Mouse (Mus musculus) right cerebral cortex, adult 18-20 months (tissue): ENCODE measurements at regions not wholly inside any gene's neighbourhood (a gene's known extent, or its start where the extent isn't known, plus 50 kb on each side); places are given as distances from the start of the nearest gene placed in this dataset.

Source experiments
- DNase-seq: peaks from one replicate; pipeline ENCODE4 v3.0.0; 2022; ENCODE audit warnings: mixed read lengths

DNA sequence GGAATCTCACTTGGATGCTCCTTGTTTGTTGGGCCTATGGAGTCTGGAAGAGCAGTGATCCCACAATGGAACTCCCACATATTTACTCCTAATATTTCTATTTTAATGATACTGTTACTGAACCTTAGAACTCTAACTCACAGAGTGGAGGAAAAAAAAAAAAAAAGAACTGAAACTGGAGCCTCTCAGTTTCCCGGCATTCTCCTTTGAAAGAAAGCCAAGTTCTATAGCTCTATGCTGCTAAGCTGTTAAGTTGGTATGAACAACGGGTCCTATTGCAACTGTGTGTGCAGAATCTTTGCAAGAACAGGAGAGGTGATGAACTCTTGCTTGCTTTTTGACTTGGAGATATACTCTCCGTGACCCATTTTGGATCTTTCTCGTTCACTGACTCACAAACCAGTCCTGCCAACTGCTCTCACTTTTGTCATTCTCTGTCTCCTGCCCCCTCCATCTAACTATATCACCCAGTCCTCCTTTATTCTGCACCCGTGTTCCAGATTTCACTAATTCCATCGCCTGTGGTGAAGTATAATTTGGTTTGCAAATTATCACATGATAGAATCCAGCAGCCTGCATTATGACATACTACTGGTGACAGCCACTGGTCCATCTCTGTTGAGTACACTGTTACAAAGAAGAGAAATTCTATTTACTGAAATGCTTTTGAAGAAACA is 92.6 kb upstream of the Ctsc start:
- no peak for DNase-seq

DNA sequence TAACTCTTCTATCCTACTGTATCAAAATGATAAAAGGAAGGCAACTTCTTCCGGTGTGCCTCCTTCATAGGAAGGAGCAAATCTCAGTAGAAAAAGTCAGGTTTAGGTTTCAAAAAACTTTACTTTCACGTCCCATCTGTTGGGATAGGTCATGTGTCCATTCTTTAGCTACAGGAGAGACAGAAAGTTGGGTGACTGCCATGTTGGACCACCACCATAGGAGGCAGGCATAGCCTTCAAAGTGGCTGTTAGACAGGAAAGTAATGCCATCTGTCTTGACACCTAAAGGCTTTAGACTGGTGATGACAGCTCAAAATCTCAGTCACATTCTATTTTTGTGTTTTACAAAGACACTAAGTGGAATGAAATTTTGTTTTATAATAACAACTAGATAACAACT is 90.3 kb upstream of the Ctsc start:
- no peak for DNase-seq

DNA sequence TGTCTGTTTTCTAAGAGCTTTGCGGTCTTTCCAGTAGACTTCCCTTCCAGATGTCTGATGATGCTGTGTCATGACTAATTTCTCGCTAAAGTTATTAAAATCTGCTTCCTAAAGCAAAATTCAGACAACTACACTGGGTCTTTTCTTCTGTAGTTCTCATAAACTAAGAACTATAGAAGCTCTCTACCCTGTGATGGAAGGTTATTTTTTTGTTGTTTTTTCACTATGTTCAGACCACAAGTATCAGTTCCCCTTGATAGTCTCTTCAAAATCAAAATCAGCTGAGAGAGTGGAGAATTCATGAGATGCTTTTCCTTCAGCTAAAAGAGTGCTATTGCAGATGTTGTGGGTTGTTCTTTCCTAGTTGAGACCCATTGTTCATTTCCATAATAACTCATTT is 85.1 kb upstream of the Ctsc start:
- no peak for DNase-seq

GRCm38 (mm10) chr7:88199043-88199442 is 78.8 kb upstream of the Ctsc start:
- no peak for DNase-seq

- DNase-seq: peak; percentile 49
Observed at GRCm38 (mm10) chr7:88199929-88200538, 77.9 kb upstream of the Ctsc start.

- no peak for DNase-seq
Observed at GRCm38 (mm10) chr7:88201658-88202364, 76.1 kb upstream of the Ctsc start.

DNA sequence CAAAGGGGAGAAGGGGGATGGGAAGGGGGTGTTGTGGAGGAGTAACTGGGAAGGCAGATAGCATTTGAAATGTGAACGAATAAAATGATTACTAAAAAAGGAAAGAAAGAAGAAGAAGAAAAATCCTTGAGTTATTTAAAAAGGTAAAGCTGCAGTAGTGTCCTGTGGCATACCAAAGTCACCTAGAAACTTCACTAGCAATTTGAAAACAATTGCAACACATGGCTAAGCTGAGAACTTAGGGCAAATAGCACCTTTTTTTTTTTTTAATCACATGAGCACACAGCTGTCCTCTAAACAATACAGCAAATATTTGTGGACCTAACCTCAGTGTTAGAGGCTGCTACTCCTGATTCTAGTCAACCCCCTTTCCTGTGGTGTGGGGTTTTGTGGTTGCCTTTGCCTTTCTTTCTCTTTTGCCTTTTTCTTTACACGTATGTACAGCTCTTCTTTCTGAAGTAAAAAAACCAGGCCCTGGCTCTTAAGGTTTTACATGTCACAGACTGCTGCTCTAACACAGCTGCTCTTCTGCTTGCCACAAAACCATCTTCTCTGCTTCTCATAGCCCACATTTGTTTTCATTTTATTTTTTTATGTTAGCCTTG is 71.6 kb upstream of the Ctsc start:
- DNase-seq: no peak

- peak; percentile 22 for DNase-seq
Observed at GRCm38 (mm10) chr7:88206914-88207710, 70.8 kb upstream of the Ctsc start.

DNA sequence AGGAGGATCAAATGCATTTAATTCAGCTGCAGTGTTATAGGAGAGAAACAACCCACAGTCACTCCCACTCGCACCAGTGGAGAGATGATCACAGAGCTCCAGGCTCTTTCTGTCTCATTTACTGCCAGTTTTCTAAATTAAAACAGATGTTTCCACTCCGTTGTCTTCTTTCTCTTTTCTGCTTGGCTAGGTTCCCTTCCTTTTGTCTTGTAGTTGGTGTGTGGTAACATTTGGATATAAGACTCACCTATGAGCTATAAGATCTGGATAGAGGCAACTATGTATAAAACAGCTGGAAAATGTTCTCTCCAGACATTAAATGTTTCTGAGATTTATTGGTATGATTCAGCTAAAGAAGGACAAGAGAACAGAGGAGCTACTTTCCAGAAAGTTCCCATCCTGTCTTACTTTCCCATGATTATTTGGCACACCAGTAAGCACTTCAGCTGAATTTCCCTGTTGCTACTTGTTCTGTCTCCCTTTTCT is 63.1 kb upstream of the Ctsc start:
- DNase-seq: peak; percentile 39

GRCm38 (mm10) chr7:88215425-88215824 is 62.5 kb upstream of the Ctsc start:
- DNase-seq: no peak

DNA sequence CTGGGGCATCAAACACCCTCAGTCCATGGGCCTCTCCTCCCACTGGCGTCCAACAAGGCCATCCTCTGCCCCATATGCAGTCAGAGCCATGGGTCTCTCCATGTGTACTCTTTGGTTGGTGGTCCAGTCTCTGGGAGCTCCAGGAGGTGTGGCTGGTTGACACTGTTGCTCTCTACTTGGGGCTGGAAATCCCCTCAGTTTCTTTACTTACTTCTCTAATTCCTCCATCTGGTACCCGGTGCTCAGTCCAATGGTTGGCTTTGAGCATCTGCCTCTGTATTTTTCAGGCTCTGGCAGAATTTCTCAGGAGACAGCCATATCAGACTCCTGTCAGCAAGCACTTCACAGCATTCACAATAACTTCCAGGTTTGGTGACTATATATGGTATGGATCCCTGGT is 55.7 kb upstream of the Ctsc start:
- DNase-seq: no peak

- no peak for DNase-seq
Observed at GRCm38 (mm10) chr7:88225800-88226199, 52.1 kb upstream of the Ctsc start.
